Mouse (Mus musculus) large intestine, adult 2 months (tissue): ENCODE measurements around the gene Hydin. TPM values are rescaled to one million over a fixed set of nuclear protein-coding genes. Genes with fewer than 3 reads are reported as not detected.

Experiments used
- DNase-seq: peaks from one replicate; pipeline ENCODE4 v3.0.0-alpha.2; 2012; ENCODE audit warnings: low read depth, low spot score
- WGBS: fragments of 180-500 bp; shearing (Covaris S2); methylation state at CpG from one replicate; pipeline ENCODE4 v1.1.7; 2018; 5-methylcytosine and 5-hydroxymethylcytosine counted together
- polyA plus RNA-seq: library from polyadenylated mRNA; depleted of rRNA; stranded (reverse); fragments of >200 nt; gene quantifications from 2 replicates; pipeline ENCODE4 v1.2.3, GENCODE M21; 2012

Hydin gene
- polyA plus RNA-seq, 1 experiment: not detected

GRCm38 (mm10) chr8:110618391-110619207, 351.8 kb downstream of the Hydin start, which contains the start of gene Vac14:
TSS of gene Vac14 (plus strand) at chr8:110618585.
- under 1% methylated on average over 67 of the region's 67 CpGs for WGBS

GRCm38 (mm10) chr8:110619208-110619574, 352.4 kb downstream of the Hydin start:
- 12% methylated on average over 8 of the region's 8 CpGs for WGBS
- no peak for DNase-seq

More at GRCm38 (mm10) chr8:110618391-110619207, 351.8 kb downstream of the Hydin start, which contains the start of gene Vac14:
- peak; percentile 87 for DNase-seq

GRCm38 (mm10) chr8:110619919-110620318, 353.1 kb downstream of the Hydin start:
- 81% methylated on average over 5 of the region's 5 CpGs for WGBS
- DNase-seq: no peak

DNA sequence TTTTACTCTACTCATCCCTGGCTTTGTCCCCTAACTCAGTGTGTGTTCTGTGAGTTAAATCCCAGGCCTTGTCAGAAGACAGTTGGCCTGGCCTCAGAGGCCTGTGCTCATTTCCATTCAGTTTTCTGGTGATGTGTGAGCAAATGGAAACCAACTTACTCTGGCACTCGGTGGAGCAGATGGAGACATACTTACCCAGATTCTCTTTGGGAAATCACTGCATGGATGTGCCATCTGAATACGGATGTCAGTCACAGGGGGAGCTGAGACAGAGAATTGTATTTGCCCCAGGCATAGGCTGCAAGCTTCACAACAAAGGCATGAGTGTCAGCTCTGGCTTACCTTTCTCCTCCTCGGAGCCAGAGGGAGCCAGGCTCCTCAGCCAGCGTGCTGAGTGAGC, 359.7 kb downstream of the Hydin start:
- WGBS: 76% methylated on average over 4 of the region's 4 CpGs
- DNase-seq: no peak

DNA sequence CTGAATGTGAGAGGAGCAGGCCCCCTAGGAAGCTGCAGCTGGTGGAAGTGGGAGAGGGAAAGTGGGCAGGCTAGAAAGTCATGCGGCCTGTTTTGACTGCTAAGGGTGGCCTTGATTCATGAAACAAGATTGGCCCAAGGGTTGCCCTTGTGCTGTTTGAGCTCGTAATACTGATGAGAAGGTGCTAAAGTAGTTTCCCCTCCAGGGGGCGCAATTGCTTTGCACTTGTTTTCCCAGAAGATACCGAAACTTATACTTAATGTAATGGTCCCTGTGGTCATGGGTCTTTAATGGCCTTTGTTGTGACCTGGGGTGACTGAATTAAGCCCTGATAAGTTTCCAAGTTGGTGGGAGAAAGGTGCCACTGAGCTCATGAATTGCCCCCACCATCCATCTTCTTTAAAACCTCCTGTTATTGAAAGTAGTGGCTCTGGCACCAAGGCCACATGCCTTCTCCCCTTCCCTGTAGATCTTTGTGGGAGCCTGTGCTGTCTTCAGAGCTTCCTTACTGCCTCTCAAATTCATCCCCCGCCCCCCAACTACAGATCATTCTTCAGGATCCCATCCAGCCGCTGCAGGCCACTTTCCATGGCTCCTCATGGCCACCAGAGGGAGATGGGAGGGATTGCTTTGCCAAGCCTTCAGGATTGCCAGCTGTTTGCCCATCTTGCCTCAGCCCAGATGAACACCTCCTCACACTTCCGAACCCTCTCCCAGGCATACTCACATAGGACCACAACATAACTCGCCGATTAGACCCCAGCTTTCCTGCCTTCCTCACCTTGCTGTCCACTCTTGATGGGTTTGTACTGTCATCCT, 362.7 kb downstream of the Hydin start:
- no peak for DNase-seq
- WGBS: 77% methylated on average over 9 of the region's 9 CpGs

GRCm38 (mm10) chr8:110630079-110630478, 363.3 kb downstream of the Hydin start:
- 83% methylated on average over 3 of the region's 3 CpGs for WGBS
- no peak for DNase-seq

DNA sequence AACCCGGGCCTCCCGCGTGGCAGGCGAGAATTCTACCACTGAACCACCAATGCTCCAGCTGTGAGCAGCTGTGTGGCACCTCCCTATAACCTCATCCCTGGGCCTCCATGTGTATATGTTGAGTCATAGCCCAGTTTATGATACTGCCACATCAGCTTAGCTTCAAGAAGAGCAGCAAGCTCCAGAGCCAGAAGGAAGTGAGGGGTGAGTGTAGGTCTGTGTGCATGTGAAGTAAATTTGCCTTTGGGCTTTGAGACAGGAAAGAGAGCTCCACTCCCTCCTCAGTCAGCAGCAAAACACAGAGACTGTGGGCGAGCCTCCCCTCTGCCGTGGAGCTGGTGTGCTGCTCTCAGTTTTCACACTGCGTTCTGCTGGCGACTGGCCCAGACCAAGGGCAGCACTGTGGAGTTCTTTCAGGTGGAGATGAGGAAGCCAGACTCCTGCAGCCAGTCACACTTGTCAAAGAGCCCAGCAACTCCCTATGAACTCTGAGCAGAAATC, 363.8 kb downstream of the Hydin start:
- 33% methylated on average over 8 of the region's 8 CpGs for WGBS
- no peak for DNase-seq

- DNase-seq: no peak
- WGBS: 64% methylated on average over 7 of the region's 7 CpGs
Observed at GRCm38 (mm10) chr8:110631201-110631600, 364.4 kb downstream of the Hydin start.

GRCm38 (mm10) chr8:110633814-110634213, 367.0 kb downstream of the Hydin start:
- 94% methylated on average over 3 of the region's 3 CpGs for WGBS
- DNase-seq: no peak

DNA sequence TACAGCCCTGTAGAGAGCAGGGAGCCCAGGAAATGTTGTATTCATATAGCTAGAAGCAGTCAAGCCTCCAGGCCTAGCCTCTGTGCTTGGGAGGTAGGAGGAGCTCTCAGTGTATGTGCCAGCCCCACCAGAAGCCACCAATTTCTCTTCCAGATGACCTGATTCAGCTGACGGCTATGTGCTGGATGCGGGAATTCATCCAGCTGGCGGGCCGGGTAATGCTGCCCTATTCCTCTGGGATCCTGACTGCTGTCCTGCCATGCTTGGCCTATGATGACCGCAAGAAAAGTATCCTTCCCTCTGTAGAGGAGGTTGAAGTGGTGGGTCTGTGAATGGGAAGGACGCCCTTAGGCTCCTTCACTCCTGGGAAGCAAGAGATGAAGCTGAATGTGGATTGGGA, 369.4 kb downstream of the Hydin start:
- DNase-seq: no peak
- WGBS: 95% methylated on average over 6 of the region's 6 CpGs

DNA sequence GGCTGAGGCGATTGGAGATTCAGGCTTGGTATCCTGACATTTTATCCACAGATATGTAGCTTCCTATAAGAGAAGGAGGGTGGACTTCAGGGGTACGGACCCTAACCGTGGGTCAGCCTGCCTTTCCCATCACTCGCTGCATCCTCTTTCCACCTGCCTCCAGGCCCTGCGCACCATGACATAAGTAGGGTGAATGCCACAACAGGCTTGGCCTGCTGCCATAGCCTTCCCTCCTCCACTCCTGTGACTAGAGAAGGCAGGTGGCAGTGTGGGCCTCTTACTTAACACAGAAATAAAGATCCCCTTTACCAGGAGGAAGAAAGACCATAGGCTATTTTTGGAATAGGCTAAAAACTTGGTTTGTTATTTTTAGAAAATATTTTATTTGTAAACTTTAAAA, 375.6 kb downstream of the Hydin start:
- 96% methylated on average over 5 of the region's 5 CpGs for WGBS
- DNase-seq: no peak

GRCm38 (mm10) chr8:110643177-110643576, 376.4 kb downstream of the Hydin start:
- 66% methylated on average over 4 of the region's 4 CpGs for WGBS
- DNase-seq: no peak

- WGBS: 83% methylated on average over 4 of the region's 4 CpGs
Observed at GRCm38 (mm10) chr8:110644422-110644821, 377.6 kb downstream of the Hydin start.

DNA sequence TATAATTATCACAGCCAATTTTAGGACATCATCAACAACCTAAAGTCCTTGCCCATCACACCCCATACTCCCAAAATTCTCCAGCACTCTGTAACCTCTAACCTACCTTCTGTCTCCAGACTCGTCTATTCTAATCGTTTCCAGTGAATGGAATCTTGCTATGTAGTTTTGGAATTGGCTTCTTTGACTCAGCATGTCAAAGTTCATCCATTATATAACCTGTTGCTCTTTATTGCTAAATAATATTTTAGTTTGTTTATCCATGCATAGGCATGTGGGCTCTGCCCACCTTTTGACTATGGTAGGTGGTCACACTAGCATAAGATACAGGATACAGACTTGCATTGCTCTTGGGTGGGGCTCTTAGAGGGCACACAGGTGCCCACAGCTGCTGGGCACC, 378.1 kb downstream of the Hydin start:
- DNase-seq: no peak

More at GRCm38 (mm10) chr8:110644422-110644821, 377.6 kb downstream of the Hydin start:
- DNase-seq: no peak

GRCm38 (mm10) chr8:110645340-110645739, 378.6 kb downstream of the Hydin start:
- DNase-seq: no peak
- 88% methylated on average over 3 of the region's 3 CpGs for WGBS

More for the DNA sequence above, 378.1 kb downstream of the Hydin start:
- WGBS: 65% methylated on average over 2 of the region's 2 CpGs

GRCm38 (mm10) chr8:110646064-110646463, 379.3 kb downstream of the Hydin start:
- whole genome bisulfite sequencing: 40% methylated on average over 6 of the region's 6 CpGs
- DNase-seq: no peak

DNA sequence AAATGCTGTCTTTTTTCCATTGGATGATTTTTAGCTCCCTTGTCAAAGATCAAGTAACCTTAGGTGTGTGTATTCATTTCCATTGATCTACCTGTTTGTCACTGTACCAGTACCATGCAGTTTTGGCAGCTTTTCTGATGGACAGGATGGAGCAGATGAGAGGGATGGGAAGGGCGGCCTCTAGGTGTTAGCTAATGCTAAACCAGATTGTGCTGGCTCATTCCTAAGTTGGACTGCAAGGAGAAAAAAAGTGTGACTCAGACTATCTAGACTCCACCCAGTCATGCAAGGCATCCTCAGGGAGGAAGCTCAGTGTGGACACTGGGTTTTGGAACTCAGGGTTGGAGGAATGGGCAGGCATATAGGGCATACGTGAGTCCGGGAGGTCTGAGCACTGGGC, 381.8 kb downstream of the Hydin start:
- 97% methylated on average over 3 of the region's 3 CpGs for WGBS
- no peak for DNase-seq

- WGBS: 91% methylated on average over 6 of the region's 6 CpGs
Observed at GRCm38 (mm10) chr8:110649286-110649685, 382.5 kb downstream of the Hydin start.

GRCm38 (mm10) chr8:110650838-110651237, 384.1 kb downstream of the Hydin start:
- 83% methylated on average over 9 of the region's 9 CpGs for WGBS
- DNase-seq: no peak

More at GRCm38 (mm10) chr8:110649286-110649685, 382.5 kb downstream of the Hydin start:
- no peak for DNase-seq

GRCm38 (mm10) chr8:110651847-110652246, 385.1 kb downstream of the Hydin start:
- 65% methylated on average over 4 of the region's 4 CpGs for WGBS
- DNase-seq: no peak
